Mouse (Mus musculus): ENCODE data around the gene Zfp933. TPM values are rescaled to one million over a fixed set of nuclear protein-coding genes. Genes with fewer than 3 reads are reported as not detected.
"Not testable (repeated sequence)": the region's sequence is repeated elsewhere in the genome, so short reads cannot be mapped to it uniquely, and the experiment has no call there.

Gene Zfp933
- polyA plus RNA-seq, 1 experiment from 2014 or later: 5.3 TPM

GRCm38 (mm10) chr4:147879456-147879855 is 31.3 kb upstream of the Zfp933 start:
- H3K4me2 ChIP-seq: no peak overlapping the region
- H3K4me1 ChIP-seq (replicated peaks): no peaks in the 10 kb centered on the region
- no peaks in the 10 kb centered on the region for H3K9me3 ChIP-seq
- WGBS: 72% methylated on average over 2 of the region's 2 CpGs
- H3K9ac ChIP-seq: no peak overlapping the region
- ATAC-seq (ENCODE audit: low read depth): no peak
- no peak overlapping the region for H3K27ac ChIP-seq (replicated peaks)
- peaks cover 96% of the 10 kb centered on the region for H3K36me3 ChIP-seq
- H3K27me3 ChIP-seq: no peaks in the 10 kb centered on the region
- H3K4me3 ChIP-seq: no peak overlapping the region

GRCm38 (mm10) chr4:147878537-147878936 is 30.4 kb upstream of the Zfp933 start:
- H3K4me3 ChIP-seq: no peak overlapping the region
- no peak for ATAC-seq (ENCODE audit: low read depth)
- H3K27ac ChIP-seq (replicated peaks): no peak overlapping the region
- H3K36me3 ChIP-seq: peaks cover 96% of the 10 kb centered on the region
- WGBS: 93% methylated on average over 9 of the region's 9 CpGs
- H3K27me3 ChIP-seq: no peaks in the 10 kb centered on the region
- no peaks in the 10 kb centered on the region for H3K4me1 ChIP-seq (replicated peaks)
- H3K9ac ChIP-seq: no peak overlapping the region
- H3K9me3 ChIP-seq: no peaks in the 10 kb centered on the region
- no peak overlapping the region for H3K4me2 ChIP-seq

GRCm38 (mm10) chr4:147875852-147876575 is 27.8 kb upstream of the Zfp933 start:
- Histone ChIP-seq H3K4me1 (replicated peaks) (no peaks in the 10 kb centered on the region), H3K9ac (no peak overlapping the region), H3K27me3 (no peaks in the 10 kb centered on the region), H3K36me3 (peaks cover 94% of the 10 kb centered on the region), H3K4me3 (no peak overlapping the region), H3K27ac (replicated peaks) (no peak overlapping the region), H3K4me2 (no peak overlapping the region), H3K9me3 (no peaks in the 10 kb centered on the region)
- ATAC-seq (ENCODE audit: low read depth): no peak
- WGBS: 87% methylated on average over 4 of the region's 4 CpGs

GRCm38 (mm10) chr4:147869238-147869637 is 21.1 kb upstream of the Zfp933 start:
- Histone ChIP-seq H3K27me3 (no peaks in the 10 kb centered on the region), H3K4me2 (peak overlapping the region; percentile 92), H3K36me3 (peaks cover 50% of the 10 kb centered on the region), H3K9ac (peak overlapping the region; percentile 66), H3K4me1 (replicated peaks) (peaks cover 26% of the 10 kb centered on the region), H3K9me3 (no peaks in the 10 kb centered on the region), H3K4me3 (peak overlapping the region; percentile 70), H3K27ac (replicated peaks) (peak overlapping the region; percentile 29; the same call in 1 of the 2 replicates)
- WGBS: 12% methylated on average over 5 of the region's 5 CpGs
- ATAC-seq (ENCODE audit: low read depth): no peak

GRCm38 (mm10) chr4:147868450-147869031 is 20.4 kb upstream of the Zfp933 start, which contains the start of the genes Miip and Fv1:
Miip (minus strand) TSS chr4:147868816.
Fv1 (plus strand) TSS chr4:147868979.
- H3K4me1 ChIP-seq (replicated peaks): peaks cover 26% of the 10 kb centered on the region
- peak within 1 kb of the TSS; percentile 70 for H3K4me3 ChIP-seq
- no peaks in the 10 kb centered on the region for H3K27me3 ChIP-seq
- peak within 1 kb of the TSS; percentile 85 for H3K27ac ChIP-seq (replicated peaks)
- peaks cover 50% of the 10 kb centered on the region for H3K36me3 ChIP-seq
- peak; percentile 98 for ATAC-seq (ENCODE audit: low read depth)
- H3K9me3 ChIP-seq: no peaks in the 10 kb centered on the region
- WGBS: under 1% methylated on average over 30 of the region's 30 CpGs
- H3K4me2 ChIP-seq: peak within 1 kb of the TSS; percentile 92
- peak within 1 kb of the TSS; percentile 80 for H3K9ac ChIP-seq

- Histone ChIP-seq H3K4me1 (replicated peaks) (peaks cover 26% of the 10 kb centered on the region), H3K27ac (replicated peaks) (peak overlapping the region; percentile 85), H3K9me3 (no peaks in the 10 kb centered on the region), H3K27me3 (no peaks in the 10 kb centered on the region), H3K4me2 (peak overlapping the region; percentile 71), H3K4me3 (peak overlapping the region; percentile 70), H3K36me3 (peaks cover 50% of the 10 kb centered on the region), H3K9ac (peak overlapping the region; percentile 80)
- 4% methylated on average over 22 of the region's 22 CpGs for WGBS
- ATAC-seq (ENCODE audit: low read depth): peak; percentile 78; the same call in 1 of the 2 replicates
These were observed 19.6 kb upstream of the Zfp933 start for GRCm38 (mm10) chr4:147867563-147868449.

GRCm38 (mm10) chr4:147866793-147867192 is 18.6 kb upstream of the Zfp933 start:
- Histone ChIP-seq H3K36me3 (peaks cover 50% of the 10 kb centered on the region), H3K4me1 (replicated peaks) (peaks cover 26% of the 10 kb centered on the region), H3K4me2 (peak overlapping the region; percentile 71; the same call in 1 of the 2 replicates)
- not testable (repeated sequence) for H3K4me3 ChIP-seq; H3K27me3 ChIP-seq; ATAC-seq (ENCODE audit: low read depth); H3K9me3 ChIP-seq; H3K9ac ChIP-seq; H3K27ac ChIP-seq (replicated peaks)
- WGBS: 39% methylated on average over 3 of the region's 3 CpGs

- ATAC-seq (ENCODE audit: low read depth): no peak
- Histone ChIP-seq H3K36me3 (peaks cover 52% of the 10 kb centered on the region), H3K4me2 (no peak overlapping the region), H3K9me3 (no peaks in the 10 kb centered on the region), H3K27me3 (no peaks in the 10 kb centered on the region), H3K4me3 (no peak overlapping the region), H3K4me1 (replicated peaks) (peaks cover 26% of the 10 kb centered on the region), H3K9ac (no peak overlapping the region), H3K27ac (replicated peaks) (no peak overlapping the region)
- 95% methylated on average over 9 of the region's 9 CpGs for WGBS
These were observed 17.9 kb upstream of the Zfp933 start for GRCm38 (mm10) chr4:147866056-147866455.

- Histone ChIP-seq H3K36me3 (peaks cover 54% of the 10 kb centered on the region), H3K27me3 (no peaks in the 10 kb centered on the region), H3K9ac (no peak overlapping the region), H3K4me3 (no peak overlapping the region), H3K4me1 (replicated peaks) (peaks cover 25% of the 10 kb centered on the region), H3K4me2 (no peak overlapping the region), H3K27ac (replicated peaks) (no peak overlapping the region), H3K9me3 (no peaks in the 10 kb centered on the region)
- WGBS: 97% methylated on average over 6 of the region's 6 CpGs
- no peak for ATAC-seq (ENCODE audit: low read depth)
These were observed 17.5 kb upstream of the Zfp933 start for GRCm38 (mm10) chr4:147865651-147866050.

GRCm38 (mm10) chr4:147862051-147862450 is 13.9 kb upstream of the Zfp933 start:
- Histone ChIP-seq H3K36me3 (peaks cover 61% of the 10 kb centered on the region), H3K9ac (no peak overlapping the region), H3K27ac (replicated peaks) (no peak overlapping the region), H3K9me3 (no peaks in the 10 kb centered on the region), H3K4me2 (no peak overlapping the region), H3K4me3 (no peak overlapping the region), H3K27me3 (no peaks in the 10 kb centered on the region), H3K4me1 (replicated peaks) (peaks cover 1% of the 10 kb centered on the region)
- ATAC-seq (ENCODE audit: low read depth): no peak
- WGBS: 97% methylated on average over 3 of the region's 3 CpGs

- peaks cover 21% of the 10 kb centered on the region for H3K4me1 ChIP-seq (replicated peaks)
- ATAC-seq (ENCODE audit: low read depth): no peak
- H3K9me3 ChIP-seq: no peaks in the 10 kb centered on the region
- no peak overlapping the region for H3K4me2 ChIP-seq
- peaks cover 4% of the 10 kb centered on the region; the same call in 1 of the 2 replicates for H3K36me3 ChIP-seq
- H3K4me3 ChIP-seq: no peak overlapping the region
- WGBS: 75% methylated on average over 2 of the region's 2 CpGs
- H3K27me3 ChIP-seq: no peaks in the 10 kb centered on the region
- no peak overlapping the region for H3K9ac ChIP-seq
- H3K27ac ChIP-seq (replicated peaks): no peak overlapping the region
These were observed 2.6 kb upstream of the Zfp933 start for GRCm38 (mm10) chr4:147850776-147851175.

GRCm38 (mm10) chr4:147848584-147848991 is 422 bp upstream of the Zfp933 start:
- ATAC-seq (ENCODE audit: low read depth): peak; percentile 74
- Histone ChIP-seq H3K9ac (peak overlapping the region; percentile 78), H3K27me3 (no peaks in the 10 kb centered on the region), H3K9me3 (peaks cover 5% of the 10 kb centered on the region; the same call in 1 of the 2 replicates), H3K4me2 (peak overlapping the region; percentile 72), H3K36me3 (peaks cover 25% of the 10 kb centered on the region), H3K4me1 (replicated peaks) (peaks cover 21% of the 10 kb centered on the region), H3K4me3 (peak overlapping the region; percentile 75), H3K27ac (replicated peaks) (peak overlapping the region; percentile 49; the same call in 1 of the 2 replicates)
- 2% methylated on average over 4 of the region's 4 CpGs for WGBS

Measured in neural tube, embryonic 13.5 days (tissue).